Mouse (Mus musculus) ES-E14 (cell line): ENCODE results near the gene Cby3. TPM values are rescaled to one million over a fixed set of nuclear protein-coding genes. Genes with fewer than 3 reads are reported as not detected.

Source experiments
- DNase-seq: peaks from one replicate; pipeline ENCODE4 v3.0.0-alpha.2; 2013; ENCODE audit warnings: low read depth, low spot score
- H3K27ac ChIP-seq: 2 replicates; pipeline ENCODE4 v1.5.1; 2012; ENCODE audit warnings: low read depth, mild to moderate bottlenecking, low read length, moderate library complexity, mixed read lengths; ENCODE audit not compliant: poor library complexity, insufficient read depth, severe bottlenecking
- H3K36me3 ChIP-seq: 2 replicates; pipeline ENCODE4 v1.6.1; 2012; ENCODE audit warnings: mild to moderate bottlenecking, low read length, moderate library complexity, mixed read lengths; ENCODE audit not compliant: control insufficient read depth, poor library complexity, insufficient read depth, severe bottlenecking
- H3K4me1 ChIP-seq, 2 experiments: fragments of 150-350 bp in 1 of 2; sonication (generic) in 1 of 2; 2 replicates each; pipeline ENCODE4 v1.6.1; 2012; ENCODE audit warnings: low read length in 2 of 2, mild to moderate bottlenecking in 1 of 2, mixed read lengths in 1 of 2; ENCODE audit not compliant: control insufficient read depth in 2 of 2, insufficient read depth in 2 of 2, poor library complexity in 1 of 2
- H3K4me3 ChIP-seq, 2 experiments: fragments of 150-350 bp in 1 of 2; sonication (generic) in 1 of 2; 2 replicates each; pipeline ENCODE4 v1.5.1; 2012; ENCODE audit warnings: low read length in 2 of 2, low read depth in 1 of 2, mild to moderate bottlenecking in 1 of 2, mixed read lengths in 1 of 2; ENCODE audit not compliant: insufficient read depth in 1 of 2, poor library complexity in 1 of 2, severe bottlenecking in 1 of 2
- H3K9ac ChIP-seq: 2 replicates; pipeline ENCODE4 v1.6.1; 2012; ENCODE audit warnings: low read depth, mild to moderate bottlenecking, low read length, mixed read lengths; ENCODE audit not compliant: poor library complexity, insufficient read depth, severe bottlenecking
- H3K9me3 ChIP-seq: fragments of 150-350 bp; sonication (generic); 2 replicates; pipeline ENCODE4 v1.6.1; 2012; ENCODE audit warnings: low read depth, mild to moderate bottlenecking, low read length; ENCODE audit not compliant: control insufficient read depth, insufficient read depth
- CHD2 ChIP-seq: IDR thresholded peaks from 2 replicates; pipeline ENCODE4 v1.6.1; 2014; ENCODE audit warnings: mild to moderate bottlenecking, low read depth, low read length, inconsistent platforms
- HCFC1 ChIP-seq: IDR thresholded peaks from 2 replicates; pipeline ENCODE4 v1.6.1; 2012; ENCODE audit warnings: low read length, inconsistent platforms, borderline replicate concordance; ENCODE audit not compliant: insufficient read depth
- MAFK ChIP-seq: IDR thresholded peaks from 2 replicates; pipeline ENCODE4 v1.6.1; 2014; ENCODE audit warnings: mild to moderate bottlenecking, low read depth, low read length, inconsistent platforms; ENCODE audit not compliant: insufficient read depth
- ZC3H11A ChIP-seq: IDR thresholded peaks from 2 replicates; pipeline ENCODE4 v1.6.1; 2012; ENCODE audit warnings: low read depth, mild to moderate bottlenecking, inconsistent platforms, low read length, borderline replicate concordance
- ZNF384 ChIP-seq: IDR thresholded peaks from 2 replicates; pipeline ENCODE4 v1.6.1; 2012; ENCODE audit warnings: low read depth, low read length, inconsistent platforms
- in situ Hi-C, 2 experiments: fragments of 600-800 bp; cut with MboI; formaldehyde crosslinking; loops; one replicate each; pipeline ENCODE4 v1.15.1; 2025; ENCODE audit warnings: low sequenced_read_pairs in 2 of 2, inconsistent platforms in 1 of 2; ENCODE audit not compliant: unreplicated experiment in 2 of 2
- total RNA-seq: library from RNA; depleted of rRNA; stranded (reverse); fragments of 300-350 nt; gene quantifications from 2 replicates; pipeline ENCODE4 v1.2.3, GENCODE M21; 2012

Cby3 gene
- total RNA-seq, 1 experiment, result 0.54 TPM

GRCm38 (mm10) chr11:50369360-50369911 is 15.2 kb downstream of the Cby3 start:
- no peak overlapping the region for H3K9ac ChIP-seq
- H3K4me1 ChIP-seq, result peaks cover 2 to 10% of the 10 kb centered on the region in 2 experiments; a peak in 1 of 4 replicates
- H3K27ac ChIP-seq, result no peak overlapping the region
- TF ChIP-seq ZNF384 (no peak), HCFC1 (no peak), ZC3H11A (no peak), MAFK (no peak), CHD2 (no peak)
- H3K9me3 ChIP-seq, result no peaks in the 10 kb centered on the region
- H3K4me3 ChIP-seq, result no peak overlapping the region; a peak in 1 of 4 replicates
- in situ Hi-C loops, result no loop called here
- H3K36me3 ChIP-seq, result no peaks in the 10 kb centered on the region
- DNase-seq, result no peak

- no peak for DNase-seq
- Histone ChIP-seq H3K9ac (no peak overlapping the region), H3K27ac (no peak overlapping the region)
Measured at GRCm38 (mm10) chr11:50370969-50371368, 16.7 kb downstream of the Cby3 start.

GRCm38 (mm10) chr11:50371399-50371841 is 17.2 kb downstream of the Cby3 start:
- H3K9ac ChIP-seq, result peak overlapping the region; percentile 74
- DNase-seq, result no peak
- H3K36me3 ChIP-seq, result no peaks in the 10 kb centered on the region
- H3K4me3 ChIP-seq, result peak overlapping the region; percentile 55 to 58
- H3K9me3 ChIP-seq, result no peaks in the 10 kb centered on the region
- peaks cover 2 to 10% of the 10 kb centered on the region in 2 experiments; a peak in 2 of 4 replicates for H3K4me1 ChIP-seq
- in situ Hi-C loops, result no loop called here
- TF ChIP-seq HCFC1 (no peak), ZC3H11A (no peak), MAFK (no peak), ZNF384 (peak; percentile 96), CHD2 (no peak)
- H3K27ac ChIP-seq, result no peak overlapping the region

More at GRCm38 (mm10) chr11:50370969-50371368, 16.7 kb downstream of the Cby3 start:
- peaks cover 2 to 10% of the 10 kb centered on the region in 2 experiments; a peak in 1 of 4 replicates for H3K4me1 ChIP-seq
- no peaks in the 10 kb centered on the region for H3K9me3 ChIP-seq
- in situ Hi-C loops, result no loop called here
- H3K4me3 ChIP-seq, result no peak overlapping the region
- H3K36me3 ChIP-seq, result no peaks in the 10 kb centered on the region
- no peak for TF ChIP-seq CHD2
- TF ChIP-seq HCFC1, result no peak
- TF ChIP-seq ZC3H11A, result no peak
- TF ChIP-seq ZNF384, result no peak
- no peak for TF ChIP-seq MAFK

- in situ Hi-C loops, result no loop called here
- Histone ChIP-seq H3K9me3 (no peaks in the 10 kb centered on the region), H3K36me3 (no peaks in the 10 kb centered on the region), H3K9ac (no peak overlapping the region; the same call in 1 of the 2 replicates), H3K4me3 (peak overlapping the region in 1 of 2 experiments; percentile 55; a peak in 1 of 4 replicates), H3K4me1 (peaks cover 2 to 10% of the 10 kb centered on the region in 2 experiments; a peak in 2 of 4 replicates), H3K27ac (no peak overlapping the region)
- no peak for TF ChIP-seq HCFC1
- no peak for TF ChIP-seq MAFK
- TF ChIP-seq ZC3H11A, result no peak
- no peak for TF ChIP-seq ZNF384
- TF ChIP-seq CHD2, result no peak
- no peak for DNase-seq
Measured at GRCm38 (mm10) chr11:50371911-50372310, 17.6 kb downstream of the Cby3 start.

- Histone ChIP-seq H3K4me1 (peaks cover 2 to 10% of the 10 kb centered on the region in 2 experiments; a peak in 2 of 4 replicates), H3K9ac (no peak overlapping the region), H3K9me3 (no peaks in the 10 kb centered on the region), H3K36me3 (no peaks in the 10 kb centered on the region), H3K4me3 (no peak overlapping the region), H3K27ac (no peak overlapping the region)
- in situ Hi-C loops, result no loop called here
- TF ChIP-seq CHD2 (no peak), ZNF384 (no peak), MAFK (no peak), ZC3H11A (no peak), HCFC1 (no peak)
- DNase-seq, result no peak
Measured at GRCm38 (mm10) chr11:50373086-50373485, 18.8 kb downstream of the Cby3 start.
